Mouse (Mus musculus): ENCODE measurements around the gene Apip. TPM values are rescaled to one million over a fixed set of nuclear protein-coding genes. Genes with fewer than 3 reads are reported as not detected.

Gene Apip
- polyA plus RNA-seq, 1 experiment from 2014 or later = 64.3 TPM

DNA sequence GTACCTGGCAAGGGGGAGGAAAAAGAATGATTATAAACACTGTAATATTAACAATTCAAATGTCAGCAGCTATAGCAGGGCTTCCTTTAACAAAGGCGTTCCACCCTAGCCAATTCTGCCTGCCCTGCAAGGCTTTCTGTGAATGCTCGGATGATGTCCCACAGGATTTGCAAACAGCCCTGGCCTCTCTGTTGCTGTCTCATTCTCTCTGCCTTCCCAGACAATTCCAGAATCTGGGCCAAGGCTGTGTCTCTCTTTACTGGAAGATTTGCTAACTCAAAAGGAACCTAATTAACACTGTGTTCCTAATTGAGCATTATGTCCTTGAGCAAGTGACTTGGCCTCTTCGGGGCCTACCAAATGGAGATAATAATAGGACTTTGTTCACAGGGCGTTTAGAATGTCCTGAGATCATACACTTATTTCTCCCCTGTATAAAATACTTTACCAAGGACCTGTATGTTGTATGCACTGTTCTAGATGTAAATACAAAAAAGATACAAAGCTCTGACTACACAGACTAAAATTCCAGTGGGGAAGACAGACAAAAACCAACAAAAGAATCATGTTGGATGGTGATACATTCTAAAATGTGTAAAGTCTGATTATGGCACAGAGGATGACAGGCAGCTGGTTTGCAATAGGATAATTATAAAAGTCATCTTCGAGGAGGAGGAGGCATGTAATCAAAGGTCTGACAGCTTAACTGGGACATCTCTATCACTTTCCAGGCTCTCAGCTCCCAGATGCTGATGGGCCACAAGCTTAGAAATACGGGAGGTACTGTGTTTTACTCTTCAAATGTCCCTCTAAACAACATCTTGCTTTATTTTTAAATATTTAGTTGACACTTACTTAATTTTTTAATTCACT, 45.1 kb downstream of the Apip start:
- no peak overlapping the region for H3K4me2 ChIP-seq (replicated peaks; ENCODE audit: low read depth, low read length)
- no peak for ATAC-seq (ENCODE audit: low FRiP score)
- H3K36me3 ChIP-seq (ENCODE audit: control insufficient read depth, insufficient read depth, low read length) = no peaks in the 10 kb centered on the region
- no peak overlapping the region for H3K9ac ChIP-seq (ENCODE audit: low read depth, low read length)
- no peaks in the 10 kb centered on the region for H3K4me1 ChIP-seq (replicated peaks; ENCODE audit: control insufficient read depth, insufficient read depth, low read length)
- no peak overlapping the region for H3K4me3 ChIP-seq (ENCODE audit: low read depth, low read length)
- H3K27ac ChIP-seq (ENCODE audit: low read depth, low read length) = no peak overlapping the region
- 79% methylated on average over 6 of the region's 6 CpGs for WGBS
- no peaks in the 10 kb centered on the region for H3K27me3 ChIP-seq (ENCODE audit: control insufficient read depth, insufficient read depth, low read length)
- no peak for DNase-seq (ENCODE audit: low spot score)
- H3K9me3 ChIP-seq (ENCODE audit: control insufficient read depth, low read length) = no peaks in the 10 kb centered on the region

DNA sequence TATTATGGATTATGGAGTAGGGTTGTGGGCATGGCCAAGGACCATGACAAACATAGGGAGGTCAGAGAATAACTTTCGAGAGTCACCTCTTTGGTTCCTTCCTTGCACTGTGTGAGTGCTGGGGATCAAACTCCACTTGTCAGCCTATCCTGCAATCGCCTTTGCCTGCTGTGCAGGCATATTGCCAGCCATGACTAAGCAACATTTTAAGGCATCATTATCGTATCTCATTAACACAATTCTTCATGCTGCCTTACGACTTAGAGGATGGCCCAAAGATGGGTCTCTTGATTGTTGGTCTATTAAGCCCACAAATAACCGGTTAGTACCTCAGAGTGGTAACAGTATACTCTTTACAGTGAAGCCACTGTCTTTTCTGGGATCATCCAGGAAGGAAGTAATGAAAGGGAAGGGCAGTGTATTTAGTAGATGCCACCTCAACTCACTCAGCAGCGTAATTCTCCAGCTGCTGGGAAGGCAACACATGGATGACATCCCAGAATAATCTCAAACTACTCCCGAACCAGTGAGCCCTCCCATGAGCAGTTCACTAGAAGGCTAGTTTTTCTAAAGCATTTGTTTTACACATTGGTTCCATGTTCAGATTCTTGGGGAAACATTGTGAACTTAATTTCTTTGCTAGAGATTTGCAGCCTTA, 45.9 kb downstream of the Apip start:
- ATAC-seq (ENCODE audit: low FRiP score) (no peak), DNase-seq (ENCODE audit: low spot score) (no peak)
- Histone ChIP-seq H3K27me3 (ENCODE audit: control insufficient read depth, insufficient read depth, low read length) (no peaks in the 10 kb centered on the region), H3K9me3 (ENCODE audit: control insufficient read depth, low read length) (no peaks in the 10 kb centered on the region), H3K4me2 (replicated peaks; ENCODE audit: low read depth, low read length) (no peak overlapping the region), H3K27ac (ENCODE audit: low read depth, low read length) (no peak overlapping the region), H3K36me3 (ENCODE audit: control insufficient read depth, insufficient read depth, low read length) (no peaks in the 10 kb centered on the region), H3K4me1 (replicated peaks; ENCODE audit: control insufficient read depth, insufficient read depth, low read length) (no peaks in the 10 kb centered on the region), H3K4me3 (ENCODE audit: low read depth, low read length) (no peak overlapping the region), H3K9ac (ENCODE audit: low read depth, low read length) (no peak overlapping the region)
- 85% methylated on average over 7 of the region's 7 CpGs for WGBS

DNA sequence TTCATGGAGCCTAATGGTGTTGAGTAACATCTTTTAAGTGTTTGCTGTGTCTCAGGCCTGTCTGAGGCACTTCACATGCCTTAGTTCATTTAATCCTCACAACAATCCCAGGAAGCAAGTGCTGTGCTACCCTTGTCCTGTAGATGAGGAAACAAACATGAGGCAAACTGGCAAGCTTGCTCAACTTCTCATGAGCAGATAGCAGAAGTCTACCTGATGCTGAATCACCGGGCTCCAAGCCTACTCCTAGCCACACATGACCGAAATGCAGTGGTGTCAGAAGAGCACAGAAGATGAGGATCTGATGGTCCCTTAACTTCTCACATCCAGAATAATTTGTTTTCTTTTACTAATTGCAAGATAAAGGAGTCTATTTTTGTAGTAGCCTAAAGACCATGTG, 56.2 kb downstream of the Apip start:
- 95% methylated on average over 2 of the region's 2 CpGs for WGBS
- DNase-seq (ENCODE audit: low spot score) (no peak), ATAC-seq (ENCODE audit: low FRiP score) (no peak)
- H3K4me3 ChIP-seq (ENCODE audit: low read depth, low read length) = no peak overlapping the region
- H3K4me2 ChIP-seq (replicated peaks; ENCODE audit: low read depth, low read length) = no peak overlapping the region
- H3K4me1 ChIP-seq (replicated peaks; ENCODE audit: control insufficient read depth, insufficient read depth, low read length) = no peaks in the 10 kb centered on the region
- H3K27ac ChIP-seq (ENCODE audit: low read depth, low read length) = no peak overlapping the region
- no peak overlapping the region for H3K9ac ChIP-seq (ENCODE audit: low read depth, low read length)
- H3K9me3 ChIP-seq (ENCODE audit: control insufficient read depth, low read length) = no peaks in the 10 kb centered on the region
- H3K36me3 ChIP-seq (ENCODE audit: control insufficient read depth, insufficient read depth, low read length) = no peaks in the 10 kb centered on the region
- no peaks in the 10 kb centered on the region for H3K27me3 ChIP-seq (ENCODE audit: control insufficient read depth, insufficient read depth, low read length)

DNA sequence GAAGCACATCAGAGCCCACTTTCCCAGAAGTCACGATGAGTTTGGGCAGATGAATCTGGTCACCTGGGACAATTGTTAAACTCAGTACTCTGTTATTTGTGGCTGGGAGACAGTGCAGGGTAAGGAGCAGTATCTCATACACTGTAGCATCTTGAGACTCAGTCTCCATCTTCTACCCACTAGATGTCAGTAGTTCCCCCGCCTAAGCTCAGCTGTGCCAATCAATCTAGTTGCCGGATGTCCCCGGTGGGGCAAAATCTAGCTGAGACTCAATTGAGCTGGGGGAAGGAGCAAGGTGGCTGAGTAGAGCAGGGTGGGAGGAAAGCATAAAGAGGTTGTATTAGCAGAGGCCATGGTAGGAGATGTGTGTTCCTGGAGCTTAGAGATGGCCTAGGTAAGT, 57.7 kb downstream of the Apip start:
- Histone ChIP-seq H3K27me3 (ENCODE audit: control insufficient read depth, insufficient read depth, low read length) (no peaks in the 10 kb centered on the region), H3K36me3 (ENCODE audit: control insufficient read depth, insufficient read depth, low read length) (no peaks in the 10 kb centered on the region), H3K27ac (ENCODE audit: low read depth, low read length) (no peak overlapping the region), H3K4me1 (replicated peaks; ENCODE audit: control insufficient read depth, insufficient read depth, low read length) (no peaks in the 10 kb centered on the region), H3K4me3 (ENCODE audit: low read depth, low read length) (no peak overlapping the region), H3K9ac (ENCODE audit: low read depth, low read length) (no peak overlapping the region), H3K4me2 (replicated peaks; ENCODE audit: low read depth, low read length) (no peak overlapping the region), H3K9me3 (ENCODE audit: control insufficient read depth, low read length) (no peaks in the 10 kb centered on the region)
- no peak; the same call in 1 of the 2 replicates for ATAC-seq (ENCODE audit: low FRiP score)
- DNase-seq (ENCODE audit: low spot score) = peak; percentile 17
- WGBS = 27% methylated on average over 4 of the region's 4 CpGs

DNA sequence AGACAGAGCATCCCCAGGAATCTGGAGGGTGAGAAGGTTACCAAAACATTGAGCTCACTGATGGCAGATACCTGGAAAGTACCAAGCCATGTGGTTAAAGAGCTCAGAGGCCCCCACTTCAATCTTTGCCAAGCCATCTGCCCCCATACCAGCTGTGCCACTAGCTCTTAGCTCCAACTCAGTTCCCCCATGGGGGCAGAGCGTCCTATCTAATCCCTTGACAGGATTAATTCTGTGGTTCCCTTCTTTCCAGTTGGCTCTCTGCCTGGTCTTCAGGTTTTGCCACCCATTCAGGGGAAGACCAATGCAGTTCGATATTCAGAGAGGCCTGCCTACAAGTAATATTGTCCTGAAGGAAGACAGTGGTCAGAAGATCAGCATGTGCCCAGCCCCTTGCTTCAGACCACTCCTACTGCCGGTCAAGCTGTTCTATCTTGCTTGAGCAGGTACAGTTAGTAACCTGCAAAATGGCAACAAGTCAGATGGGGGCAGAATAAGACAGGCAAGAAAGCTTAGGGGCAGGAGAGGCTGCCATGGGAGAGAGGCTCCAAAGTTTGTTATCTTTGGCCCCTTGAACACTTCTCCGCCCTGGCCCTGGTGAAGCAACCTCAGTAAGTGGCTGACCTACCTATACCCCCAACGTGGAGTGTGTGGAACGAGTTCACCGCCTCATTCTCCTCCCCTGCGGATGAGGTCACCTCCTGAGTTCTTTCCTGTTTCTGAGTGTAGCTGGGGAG, 65.2 kb downstream of the Apip start:
- no peak overlapping the region for H3K4me3 ChIP-seq (ENCODE audit: low read depth, low read length)
- no peaks in the 10 kb centered on the region for H3K36me3 ChIP-seq (ENCODE audit: control insufficient read depth, insufficient read depth, low read length)
- H3K9ac ChIP-seq (ENCODE audit: low read depth, low read length) = no peak overlapping the region
- H3K27me3 ChIP-seq (ENCODE audit: control insufficient read depth, insufficient read depth, low read length) = no peaks in the 10 kb centered on the region
- ATAC-seq (ENCODE audit: low FRiP score) = no peak
- 57% methylated on average over 8 of the region's 8 CpGs for WGBS
- H3K27ac ChIP-seq (ENCODE audit: low read depth, low read length) = no peak overlapping the region
- H3K4me2 ChIP-seq (replicated peaks; ENCODE audit: low read depth, low read length) = no peak overlapping the region
- no peak for DNase-seq (ENCODE audit: low spot score)
- no peaks in the 10 kb centered on the region for H3K9me3 ChIP-seq (ENCODE audit: control insufficient read depth, low read length)
- H3K4me1 ChIP-seq (replicated peaks; ENCODE audit: control insufficient read depth, insufficient read depth, low read length) = no peaks in the 10 kb centered on the region

Other genes starting within 250 kb of the Apip start
- 3.7 and 4.1 TPM in 2 replicates for gene Cd44, start 172.0 kb upstream of the Apip start, polyA plus RNA-seq (2014; fragmentation: Nextera tagmentation; extraction: Ambion mirVana)
- 46.0 and 54.4 TPM in 2 replicates for gene Pdhx, start 162 bp upstream of the Apip start, polyA plus RNA-seq (2014; fragmentation: Nextera tagmentation; extraction: Ambion mirVana)
- not detected in 2 replicates for gene Ehf, start 229.6 kb downstream of the Apip start, polyA plus RNA-seq (2014; fragmentation: Nextera tagmentation; extraction: Ambion mirVana)

Measured in hindbrain, embryonic 11.5 days (tissue).